Mouse (Mus musculus) kidney, adult 2 months (tissue): Measurements from ENCODE around the gene Gpr88. TPM values are rescaled to one million over a fixed set of nuclear protein-coding genes. Genes with fewer than 3 reads are reported as not detected.

Experiments used
- DNase-seq: peaks from one replicate; pipeline ENCODE4 v3.0.0; 2021
- H3K27ac ChIP-seq: fragments of 200-500 bp; 2 replicates; pipeline ENCODE4 v1.5.1; 2012; ENCODE audit warnings: low read depth, low read length, control low read depth, inconsistent platforms; ENCODE audit not compliant: insufficient read depth
- H3K27me3 ChIP-seq: fragments of 200-500 bp; replicated peaks from 2 replicates; pipeline ENCODE4 v1.6.1; 2012; ENCODE audit warnings: mild to moderate bottlenecking, moderate library complexity, low read length, inconsistent platforms; ENCODE audit not compliant: control insufficient read depth, insufficient read depth
- H3K36me3 ChIP-seq: fragments of 200-500 bp; 2 replicates; pipeline ENCODE4 v1.6.1; 2012; ENCODE audit warnings: mild to moderate bottlenecking, moderate library complexity, low read length, inconsistent platforms; ENCODE audit not compliant: control insufficient read depth, insufficient read depth
- H3K4me1 ChIP-seq: fragments of 200-500 bp; 2 replicates; pipeline ENCODE4 v1.6.1; 2011; ENCODE audit warnings: low read length; ENCODE audit not compliant: control insufficient read depth, insufficient read depth
- H3K4me3 ChIP-seq: fragments of 200-500 bp; 2 replicates; pipeline ENCODE4 v1.5.1; 2011; ENCODE audit warnings: mild to moderate bottlenecking, low read depth, low read length, control low read depth; ENCODE audit not compliant: insufficient read depth
- CTCF ChIP-seq: fragments of 200-500 bp; conservative IDR thresholded peaks from 2 replicates; pipeline ENCODE4 v1.5.1; 2011; ENCODE audit warnings: low read depth, mild to moderate bottlenecking, control low read depth, low read length, moderate library complexity, mixed read lengths; ENCODE audit not compliant: insufficient read depth, insufficient read length
- POLR2A ChIP-seq: fragments of 200-500 bp; IDR thresholded peaks from one replicate; pipeline ENCODE4 v1.6.1; 2011; ENCODE audit warnings: low read depth, low read length, control low read depth
- WGBS: fragments of 180-500 bp; shearing (Covaris S2); methylation state at CpG from one replicate; pipeline ENCODE4 v1.1.7; 2018; 5-methylcytosine and 5-hydroxymethylcytosine counted together
- polyA plus RNA-seq: library from polyadenylated mRNA; depleted of rRNA; stranded (reverse); fragments of >200 nt; gene quantifications from 2 replicates; pipeline ENCODE4 v1.2.3, GENCODE M21; 2012

Gene Gpr88
- polyA plus RNA-seq, 1 experiment = 0.39 TPM

- Histone ChIP-seq H3K4me3 (no peak overlapping the region), H3K27me3 (no peaks in the 10 kb centered on the region), H3K36me3 (no peaks in the 10 kb centered on the region), H3K4me1 (no peaks in the 10 kb centered on the region), H3K27ac (no peak overlapping the region)
- TF ChIP-seq POLR2A = no peak
- TF ChIP-seq CTCF = no peak
- WGBS = 81% methylated on average over 9 of the region's 9 CpGs
- no peak for DNase-seq
Measured at GRCm38 (mm10) chr3:116242685-116243084, 10.6 kb downstream of the Gpr88 start.

DNA sequence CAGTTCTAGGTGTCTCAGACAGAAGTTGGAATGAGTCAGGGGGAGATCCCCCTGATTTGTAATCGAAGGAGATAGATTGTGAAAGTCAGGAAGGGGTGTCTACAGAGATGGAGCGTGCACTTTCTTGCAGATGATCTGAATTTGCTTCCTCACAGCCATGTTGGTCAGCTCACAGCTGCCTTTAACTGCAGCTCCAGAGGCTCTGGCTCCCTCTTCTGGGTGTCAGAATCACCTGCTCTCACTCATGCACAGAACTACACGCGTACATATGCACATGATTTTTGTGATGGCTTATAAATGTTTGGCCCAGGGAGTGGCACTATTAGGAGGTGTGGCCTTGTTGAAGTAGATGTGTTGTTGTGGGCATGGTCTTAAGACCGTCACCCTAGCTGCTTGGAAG, 15.8 kb downstream of the Gpr88 start:
- whole genome bisulfite sequencing = 89% methylated on average over 5 of the region's 5 CpGs
- Histone ChIP-seq H3K4me1 (no peaks in the 10 kb centered on the region), H3K27ac (no peak overlapping the region), H3K27me3 (no peaks in the 10 kb centered on the region), H3K4me3 (no peak overlapping the region), H3K36me3 (no peaks in the 10 kb centered on the region)
- no peak for DNase-seq
- TF ChIP-seq CTCF (peak; percentile 33; the same call in 1 of the 2 replicates), POLR2A (no peak)

GRCm38 (mm10) chr3:116236856-116237255, 16.4 kb downstream of the Gpr88 start:
- no peaks in the 10 kb centered on the region for H3K27me3 ChIP-seq
- TF ChIP-seq CTCF (no peak), POLR2A (no peak)

GRCm38 (mm10) chr3:116233515-116233914, 19.8 kb downstream of the Gpr88 start:
- Histone ChIP-seq H3K27me3 (no peaks in the 10 kb centered on the region), H3K27ac (no peak overlapping the region), H3K4me1 (no peaks in the 10 kb centered on the region), H3K4me3 (no peak overlapping the region), H3K36me3 (no peaks in the 10 kb centered on the region)
- 87% methylated on average over 3 of the region's 3 CpGs for WGBS
- TF ChIP-seq POLR2A (no peak), CTCF (no peak)
- DNase-seq = no peak

More at GRCm38 (mm10) chr3:116236856-116237255, 16.4 kb downstream of the Gpr88 start:
- Histone ChIP-seq H3K27ac (no peak overlapping the region), H3K4me1 (no peaks in the 10 kb centered on the region), H3K36me3 (no peaks in the 10 kb centered on the region), H3K4me3 (no peak overlapping the region)
- DNase-seq = no peak
- 75% methylated on average over 4 of the region's 4 CpGs for WGBS

GRCm38 (mm10) chr3:116232763-116233162, 20.5 kb downstream of the Gpr88 start:
- 65% methylated on average over 5 of the region's 5 CpGs for WGBS

GRCm38 (mm10) chr3:116229336-116229735, 24.0 kb downstream of the Gpr88 start:
- no peak for DNase-seq
- no peaks in the 10 kb centered on the region for H3K36me3 ChIP-seq
- WGBS = 90% methylated on average over 4 of the region's 4 CpGs
- H3K27ac ChIP-seq = no peak overlapping the region
- H3K4me3 ChIP-seq = no peak overlapping the region
- TF ChIP-seq CTCF (no peak), POLR2A (no peak)
- no peaks in the 10 kb centered on the region for H3K4me1 ChIP-seq
- no peaks in the 10 kb centered on the region for H3K27me3 ChIP-seq

More at GRCm38 (mm10) chr3:116232763-116233162, 20.5 kb downstream of the Gpr88 start:
- DNase-seq = no peak
- TF ChIP-seq POLR2A = no peak
- no peak for TF ChIP-seq CTCF
- Histone ChIP-seq H3K4me3 (no peak overlapping the region), H3K4me1 (no peaks in the 10 kb centered on the region), H3K27ac (no peak overlapping the region), H3K27me3 (no peaks in the 10 kb centered on the region), H3K36me3 (no peaks in the 10 kb centered on the region)

GRCm38 (mm10) chr3:116228360-116229245, 24.7 kb downstream of the Gpr88 start:
- TF ChIP-seq CTCF (no peak), POLR2A (no peak)
- 71% methylated on average over 11 of the region's 11 CpGs for WGBS
- H3K4me1 ChIP-seq = no peaks in the 10 kb centered on the region

More at GRCm38 (mm10) chr3:116228360-116229245, 24.7 kb downstream of the Gpr88 start:
- Histone ChIP-seq H3K27ac (no peak overlapping the region), H3K27me3 (no peaks in the 10 kb centered on the region), H3K36me3 (no peaks in the 10 kb centered on the region), H3K4me3 (no peak overlapping the region)
- no peak for DNase-seq
